Mouse (Mus musculus): ENCODE measurements around the gene Irx6.
A peak's percentile ranks its signal among the peaks of the same experiment; 100 is the strongest.

The Irx6 gene

DNA sequence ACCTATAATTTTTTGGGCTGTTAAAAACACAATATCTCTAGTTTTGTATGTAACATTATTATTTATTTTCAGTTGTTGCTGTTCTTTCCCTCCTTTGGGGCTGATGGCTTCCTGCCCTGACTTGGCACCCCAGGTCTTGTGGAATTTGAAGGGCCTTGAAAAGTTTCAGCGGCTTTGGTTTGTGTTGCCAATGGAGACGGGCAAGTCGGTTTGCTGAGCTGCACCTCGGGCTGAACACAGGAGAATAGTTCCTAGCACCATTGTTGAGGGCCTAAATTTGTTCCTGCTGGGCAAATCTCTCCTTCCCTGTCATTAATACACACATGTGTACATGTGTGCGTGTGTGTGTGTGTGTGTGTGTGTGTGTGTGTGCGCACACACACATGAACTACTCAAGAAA, 49.2 kb downstream of the Irx6 start:
- DNase-seq = peak; percentile 28

- no peak for DNase-seq
Measured at GRCm38 (mm10) chr8:92723947-92724346, 49.9 kb downstream of the Irx6 start.

- DNase-seq = no peak
Measured at GRCm38 (mm10) chr8:92724359-92724758, 50.3 kb downstream of the Irx6 start.
